Mouse (Mus musculus) G1E (cell line): ENCODE results near the gene Tmem218.

Experiments used
- CTCF ChIP-seq: IDR thresholded peaks from 2 replicates; pipeline ENCODE4 v1.5.1; 2012; ENCODE audit warnings: low read depth, low read length, inconsistent platforms, mixed read lengths
- GATA1 ChIP-seq: IDR thresholded peaks from 2 replicates; pipeline ENCODE4 v1.6.1; 2012; ENCODE audit warnings: borderline replicate concordance, low read length, inconsistent platforms, mixed read lengths
- GATA2 ChIP-seq: IDR thresholded peaks from 2 replicates; pipeline ENCODE4 v1.6.1; 2012; ENCODE audit warnings: low read depth, low read length, inconsistent platforms, borderline replicate concordance
- POLR2AphosphoS5 ChIP-seq: IDR thresholded peaks from 2 replicates; pipeline ENCODE4 v1.6.1; 2012; ENCODE audit warnings: low read depth, low read length, inconsistent platforms; ENCODE audit not compliant: insufficient replicate concordance
- TAL1 ChIP-seq: conservative IDR thresholded peaks from 2 replicates; pipeline ENCODE4 v1.6.1; 2012; ENCODE audit warnings: low read depth, low read length, inconsistent platforms, mixed read lengths

GRCm38 (mm10) chr9:37207929-37208411 lies at the start of gene Tmem218:
- no peak for TF ChIP-seq CTCF
- TF ChIP-seq POLR2AphosphoS5 = no peak
- no peak for TF ChIP-seq GATA1
- no peak for TF ChIP-seq TAL1
- no peak for TF ChIP-seq GATA2
